Mouse (Mus musculus) heart, adult 9 months (tissue): ENCODE data around the gene H2-DMa.

Source experiments
- DNase-seq, 2 experiments: peaks; one replicate each; pipeline ENCODE4 v3.0.0; 2022; ENCODE audit warnings: low spot score in 2 of 2

H2-DMa gene

DNA sequence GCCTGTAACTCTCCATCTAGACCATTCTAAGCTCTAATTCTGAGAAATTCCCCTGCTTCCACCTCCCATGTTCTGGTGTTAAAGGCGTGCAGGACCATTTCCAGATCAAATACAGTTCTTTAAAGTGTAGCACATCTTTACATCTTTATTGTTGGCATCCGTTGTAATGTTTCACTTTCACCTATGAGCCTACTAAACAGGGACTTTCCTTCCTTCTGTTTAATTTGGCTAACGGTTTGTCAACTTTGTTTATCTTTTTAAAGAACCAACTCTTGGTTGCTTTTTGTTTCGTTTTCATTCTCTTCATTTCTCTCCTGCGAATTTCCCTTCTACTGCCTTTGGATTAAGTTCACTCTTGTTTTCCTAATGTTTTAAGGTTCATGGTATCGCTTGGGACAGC is 16.5 kb upstream of the H2-DMa start:
- DNase-seq: no peak

DNA sequence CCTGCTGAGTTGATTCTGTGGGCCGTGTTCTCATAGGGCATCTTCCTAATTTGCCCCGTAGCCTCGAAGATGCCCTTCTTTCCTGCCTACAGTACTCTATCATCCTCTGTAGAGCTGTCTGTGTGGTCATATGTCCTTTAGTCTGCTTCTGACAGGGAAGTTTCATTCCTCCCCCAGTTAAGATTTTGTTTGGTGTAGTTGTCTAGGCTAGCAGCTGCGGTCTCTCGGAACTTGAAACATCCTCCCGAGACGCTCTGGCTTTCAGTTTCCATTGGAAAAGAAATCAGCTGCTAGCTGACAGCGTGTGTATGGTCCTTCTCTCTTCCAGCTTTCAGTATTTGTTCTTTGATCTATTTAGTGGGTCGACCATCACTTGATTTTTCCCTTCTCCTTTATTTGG is 14.5 kb upstream of the H2-DMa start:
- no peak for DNase-seq

DNA sequence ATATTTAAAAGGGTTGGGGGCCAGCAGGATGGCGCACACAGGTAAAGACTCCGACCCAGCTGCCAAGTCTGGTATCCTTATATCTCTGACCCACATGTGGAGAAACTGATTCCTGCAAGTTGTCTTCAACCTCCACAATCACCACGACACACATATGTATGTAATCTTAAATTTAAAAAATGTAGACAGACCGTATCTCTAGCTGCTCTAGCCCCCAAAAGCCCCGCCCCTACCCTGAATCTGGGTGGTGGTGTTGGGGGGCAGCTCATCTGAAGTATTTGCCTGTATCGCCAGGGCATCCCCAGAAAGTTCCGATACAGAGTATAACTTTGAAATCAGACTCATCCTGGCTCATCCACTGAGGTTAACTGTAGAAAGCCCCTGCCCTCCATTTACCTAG is 12.8 kb upstream of the H2-DMa start:
- DNase-seq: no peak

DNA sequence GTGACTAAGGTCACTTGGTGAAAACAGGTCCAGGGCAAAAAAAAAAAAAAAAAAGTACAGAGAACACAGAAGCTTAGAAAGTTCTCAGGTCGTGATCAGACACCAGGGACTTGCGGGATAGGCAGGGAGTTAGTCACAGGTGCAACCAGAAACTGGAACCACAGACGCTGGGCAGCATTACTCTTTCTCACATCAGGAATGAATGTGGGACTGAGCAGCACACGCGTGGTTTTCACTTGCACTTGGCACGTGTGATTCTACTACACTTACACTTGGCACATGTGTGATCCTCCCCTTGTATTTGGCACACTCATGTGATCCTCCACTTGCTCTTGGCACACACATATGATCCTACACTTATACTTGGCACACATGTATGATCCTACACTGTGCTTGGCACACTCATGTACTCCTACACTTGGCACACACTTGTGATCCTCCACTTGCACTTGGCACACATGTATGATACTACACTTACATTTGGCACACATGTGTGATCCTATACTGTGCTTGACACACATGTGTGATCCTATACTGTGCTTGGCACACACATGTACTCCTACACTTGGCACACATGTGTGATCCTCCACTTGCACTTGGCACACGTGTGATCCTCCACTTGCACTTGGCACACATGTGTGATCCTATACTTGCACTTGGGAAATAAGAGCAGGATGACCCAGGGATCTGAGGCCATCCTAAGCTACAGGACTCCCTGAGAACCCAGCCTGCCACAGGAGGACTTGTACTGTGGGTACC is 12.1 kb upstream of the H2-DMa start:
- DNase-seq: no peak

DNA sequence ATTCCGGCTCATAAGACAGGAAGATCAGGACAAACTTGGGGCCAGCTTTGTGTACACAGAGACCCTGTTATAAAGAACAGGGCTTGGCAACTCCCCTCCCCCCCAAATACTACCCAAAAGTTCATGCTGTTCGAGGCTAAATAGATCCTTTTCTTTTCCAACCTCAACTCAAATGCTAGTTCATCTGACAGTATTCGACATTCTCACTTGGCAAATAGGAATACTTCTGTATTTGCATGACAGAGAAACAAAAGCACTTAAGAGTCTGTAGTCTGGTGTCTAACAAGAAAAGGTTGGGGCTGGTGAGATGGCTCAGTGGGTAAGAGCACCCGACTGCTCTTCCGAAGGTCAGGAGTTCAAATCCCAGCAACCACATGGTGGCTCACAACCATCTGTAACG is 10.9 kb upstream of the H2-DMa start:
- DNase-seq: no peak

DNA sequence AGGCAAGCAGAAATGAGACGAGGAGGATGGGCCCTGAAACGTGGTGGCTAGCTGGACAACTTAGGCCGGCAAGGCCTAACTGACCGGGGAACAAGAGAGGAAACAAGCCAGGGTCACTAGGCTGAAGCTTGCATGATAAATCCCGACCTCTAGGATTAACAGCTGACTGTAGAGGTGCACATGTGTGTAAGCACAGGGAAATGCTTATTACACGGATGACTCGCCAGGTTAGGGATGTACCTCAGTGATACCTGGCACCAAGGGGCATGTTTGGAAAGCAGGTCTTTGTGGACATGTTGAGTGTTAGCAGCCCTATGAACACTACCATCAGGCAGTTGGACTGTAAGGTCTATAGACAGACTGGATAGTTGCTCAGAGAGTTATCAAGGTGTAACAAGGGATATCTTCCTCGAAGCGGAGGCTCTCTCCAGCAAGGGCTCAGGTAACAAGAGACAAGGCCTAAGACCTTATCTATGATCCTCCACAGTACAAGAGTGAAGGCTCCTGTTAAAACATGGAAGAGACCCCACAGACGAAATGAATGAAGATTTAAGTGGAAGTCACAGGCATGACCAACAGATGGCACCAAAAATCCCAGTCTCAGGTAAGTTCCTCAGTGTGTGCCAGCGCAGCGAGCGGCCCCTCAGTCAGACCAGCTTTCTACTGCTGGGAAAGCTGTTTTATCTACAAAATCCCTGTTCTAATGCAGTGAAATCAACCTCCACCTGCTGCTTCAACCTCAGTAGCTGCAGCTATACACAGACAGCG is 10.1 kb upstream of the H2-DMa start:
- DNase-seq: no peak

DNA sequence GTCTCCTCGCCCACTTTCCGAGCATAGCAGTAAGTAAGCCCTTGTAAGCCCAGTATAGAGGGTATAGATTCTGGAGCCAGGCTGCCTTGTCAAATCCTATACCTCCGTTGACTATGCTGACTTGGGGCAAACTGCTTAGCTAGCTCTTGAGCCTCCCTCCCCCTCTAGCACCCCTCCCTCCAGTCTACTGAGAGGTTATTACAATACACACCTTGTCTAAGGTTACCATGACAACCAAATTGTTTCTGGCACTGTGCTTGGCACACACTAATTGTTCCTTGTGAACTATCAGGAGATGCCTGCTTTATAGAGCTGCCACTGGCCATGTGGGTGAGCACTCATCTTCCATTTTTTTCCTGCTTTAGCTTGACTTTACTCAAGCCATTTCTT is 9.5 kb upstream of the H2-DMa start:
- DNase-seq: no peak

DNA sequence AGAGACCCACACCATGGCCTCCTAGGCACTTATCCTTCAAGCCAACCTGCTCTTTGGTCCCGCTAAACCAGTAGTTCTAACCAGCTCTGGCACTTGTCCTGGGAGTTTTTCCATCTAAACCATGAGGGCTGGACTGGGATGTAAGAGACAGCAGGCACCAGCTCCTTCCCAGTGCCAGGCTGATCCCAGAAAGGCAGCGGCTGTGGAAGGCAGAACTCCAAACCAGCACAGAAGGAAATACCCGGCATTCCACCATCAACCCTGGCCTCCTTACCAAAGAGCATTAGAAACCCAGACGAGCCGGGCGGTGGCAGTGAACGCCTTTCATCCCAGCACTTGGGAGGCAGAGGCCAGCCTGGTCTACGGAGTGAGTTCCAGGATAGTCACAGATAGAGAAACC is 9.0 kb upstream of the H2-DMa start:
- DNase-seq: no peak

DNA sequence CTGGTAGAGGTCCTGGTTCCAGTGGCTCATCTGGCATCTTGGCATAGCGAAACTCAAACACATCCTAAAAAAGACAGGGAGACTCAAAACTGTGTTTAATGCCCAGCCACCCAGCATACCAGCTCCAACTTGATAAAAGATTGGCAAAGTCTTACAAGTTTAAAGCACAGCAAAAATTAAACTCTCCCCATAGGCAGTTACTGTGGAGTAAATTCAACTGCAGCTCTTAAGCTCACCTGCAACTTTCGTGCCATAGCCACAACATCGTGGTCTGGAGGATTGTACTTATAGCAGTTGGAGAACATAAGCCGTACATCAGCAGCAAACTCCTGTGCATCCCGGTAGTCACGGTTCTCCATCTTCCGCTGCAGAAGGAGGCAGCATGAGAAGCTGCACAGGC is 5.2 kb upstream of the H2-DMa start:
- no peak for DNase-seq

DNA sequence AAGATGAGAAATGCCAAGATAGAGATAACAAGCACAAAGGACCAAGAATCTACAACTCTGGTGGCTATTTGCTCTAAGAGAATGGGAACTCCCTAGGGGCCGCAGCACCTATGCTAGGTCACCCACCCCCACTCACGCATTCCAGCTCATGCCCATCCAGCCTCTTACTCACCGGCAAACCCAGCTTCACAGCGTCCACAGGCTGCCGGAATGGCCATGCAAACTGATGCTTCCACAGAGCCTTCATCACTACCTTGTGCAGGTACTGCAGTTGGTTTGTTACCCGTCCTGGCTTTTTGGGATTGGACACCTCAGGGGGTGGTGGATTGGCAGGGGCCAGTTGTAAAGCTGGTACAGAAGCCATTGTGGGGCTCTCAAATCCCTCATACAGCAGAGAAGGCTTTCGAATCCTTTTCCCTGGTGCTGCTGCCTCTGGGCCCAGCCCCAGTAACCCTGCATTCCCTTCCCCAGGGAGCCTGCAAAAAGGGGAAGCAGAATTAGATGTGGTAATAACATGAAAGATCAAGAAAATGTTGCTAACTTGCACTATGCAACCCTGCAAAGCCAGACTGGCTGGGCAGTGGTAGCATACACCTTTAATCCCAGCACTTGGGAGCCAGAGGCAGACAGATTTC is 2.5 kb upstream of the H2-DMa start:
- peak in 1 of 2 experiments; percentile 29 for DNase-seq

DNA sequence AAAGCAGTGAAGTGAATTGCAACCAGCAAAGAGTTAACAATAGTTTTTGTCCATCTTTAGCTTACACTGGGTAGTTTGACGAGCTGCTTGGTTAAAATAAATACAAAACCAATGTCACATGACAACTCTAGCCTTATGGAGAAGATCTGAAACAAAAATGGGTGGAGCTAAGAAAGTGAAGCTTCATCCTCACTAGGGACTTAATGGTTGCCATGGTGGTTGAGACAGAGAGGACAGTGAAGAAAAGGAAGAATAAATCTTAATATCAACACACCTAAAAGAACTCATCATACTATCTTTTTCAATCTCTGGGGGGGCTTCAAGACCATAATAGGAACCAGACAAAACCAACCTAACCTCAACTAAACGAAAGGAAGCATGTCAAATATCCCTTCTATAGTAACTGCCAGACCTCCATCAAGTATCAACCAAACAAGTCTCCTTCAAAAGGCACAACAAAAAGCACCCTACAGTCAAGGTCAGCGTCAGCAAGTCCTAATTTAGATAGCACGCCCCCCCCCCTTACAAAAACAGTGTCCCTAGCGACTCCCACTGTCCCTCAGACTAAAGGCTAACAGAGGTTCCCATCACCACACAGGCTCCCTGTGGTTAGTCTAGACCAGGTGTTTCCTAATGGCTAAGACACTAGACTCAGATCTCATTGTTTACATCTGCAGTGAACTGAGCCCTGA is 1.8 kb upstream of the H2-DMa start:
- no peak for DNase-seq

DNA sequence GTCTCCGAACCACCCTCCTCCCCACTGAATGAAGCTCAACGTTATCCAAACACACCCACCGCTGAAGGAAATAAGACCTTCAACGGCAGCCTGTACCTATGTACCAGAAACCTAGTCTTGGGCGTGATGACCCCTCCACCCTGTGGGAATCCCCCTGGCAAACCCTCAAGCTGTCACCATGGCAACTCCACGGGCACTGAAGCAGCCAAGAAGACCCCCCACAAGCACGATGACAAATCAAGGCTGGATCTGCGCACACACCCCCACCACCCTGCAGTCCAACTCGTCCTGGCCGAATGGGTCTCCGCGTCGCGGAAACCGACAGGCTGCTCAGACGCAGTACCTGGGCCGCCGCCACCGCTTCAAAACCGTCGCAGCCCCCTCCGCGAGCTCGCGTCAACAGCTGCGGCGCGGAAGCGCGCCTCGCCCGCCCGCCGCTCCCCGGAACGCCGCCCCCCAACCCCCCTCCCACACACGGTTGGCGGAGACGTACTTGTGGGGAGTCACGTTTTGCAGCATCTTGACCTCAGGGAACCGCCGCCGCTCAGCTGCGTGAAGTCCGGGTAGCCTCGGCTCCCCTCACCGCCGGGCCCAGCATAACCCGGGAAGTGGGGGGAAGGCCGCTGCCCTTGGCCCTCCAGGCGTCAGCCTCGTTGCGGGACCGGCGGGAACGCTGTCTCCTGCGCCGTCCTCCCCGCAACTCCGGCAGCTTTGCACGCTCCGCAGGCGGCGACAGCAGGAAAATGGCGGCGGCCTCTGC is 1.0 kb upstream of the H2-DMa start:
- DNase-seq: peak; percentile 43 to 46

DNA sequence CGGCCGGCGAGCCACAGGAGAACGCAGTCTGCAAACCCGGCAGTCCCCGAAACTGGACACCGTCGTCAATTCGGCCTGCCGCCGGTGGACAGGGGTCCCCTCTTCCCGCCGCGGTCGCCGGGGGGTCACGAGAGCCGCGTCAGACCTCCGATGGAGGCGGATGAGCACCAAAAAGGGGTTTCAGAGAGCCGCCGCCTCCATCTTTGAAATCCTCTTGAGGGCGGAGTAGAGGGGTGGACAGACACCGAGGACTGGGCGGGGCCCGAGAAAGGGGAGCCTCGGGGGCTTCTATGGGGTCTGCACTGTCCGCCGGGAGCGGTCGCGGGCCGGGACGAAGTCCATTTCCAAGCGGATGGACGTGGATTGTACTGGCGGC is 480 bp upstream of the H2-DMa start:
- DNase-seq: no peak

DNA sequence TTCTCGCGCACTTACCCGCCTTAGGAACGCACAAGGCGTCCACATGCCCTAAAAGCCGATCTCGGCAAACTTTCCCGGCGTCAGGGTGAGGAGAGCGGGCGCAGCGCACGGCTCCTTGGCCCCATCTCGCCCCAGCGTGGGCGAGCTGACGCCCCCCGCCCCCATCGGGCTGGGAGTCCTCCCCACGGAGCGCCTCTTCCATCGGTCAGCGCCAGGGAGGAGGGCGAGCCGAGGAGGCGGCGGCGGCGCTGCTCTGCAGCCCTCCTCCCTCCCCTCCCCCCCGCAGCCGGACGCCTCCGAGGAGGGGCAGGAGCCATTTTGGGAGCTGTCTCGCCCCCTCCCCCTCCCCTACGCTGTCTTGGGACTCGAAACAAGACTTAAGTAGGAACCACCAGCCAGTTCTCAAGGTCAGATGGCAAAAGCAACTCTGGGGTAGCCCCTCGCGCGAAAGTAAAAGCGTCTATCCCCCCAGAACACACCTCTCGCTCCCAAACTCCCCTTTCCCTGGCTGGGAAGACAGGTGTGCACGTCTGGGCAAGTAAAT is 911 bp downstream of the H2-DMa start:
- DNase-seq: peak; percentile 87 to 90

DNA sequence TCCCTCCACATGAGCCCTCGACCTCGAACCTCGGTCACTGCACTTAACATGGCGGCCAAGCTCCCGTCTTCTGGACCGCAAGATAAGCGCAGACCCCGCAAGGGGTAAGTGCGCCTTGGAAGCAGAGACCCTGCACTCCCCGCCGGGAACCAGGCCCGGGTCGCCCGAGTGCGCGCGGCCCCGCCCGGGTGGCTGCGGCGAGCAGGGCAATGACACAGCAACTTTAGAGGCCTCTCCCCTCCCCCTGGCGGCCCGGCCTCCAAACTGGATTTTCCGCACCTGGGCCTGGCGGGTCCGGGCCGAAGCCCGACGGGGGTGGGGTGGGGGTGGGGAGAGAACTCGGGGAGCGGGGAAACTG is 1.5 kb downstream of the H2-DMa start:
- peak; percentile 88 for DNase-seq

DNA sequence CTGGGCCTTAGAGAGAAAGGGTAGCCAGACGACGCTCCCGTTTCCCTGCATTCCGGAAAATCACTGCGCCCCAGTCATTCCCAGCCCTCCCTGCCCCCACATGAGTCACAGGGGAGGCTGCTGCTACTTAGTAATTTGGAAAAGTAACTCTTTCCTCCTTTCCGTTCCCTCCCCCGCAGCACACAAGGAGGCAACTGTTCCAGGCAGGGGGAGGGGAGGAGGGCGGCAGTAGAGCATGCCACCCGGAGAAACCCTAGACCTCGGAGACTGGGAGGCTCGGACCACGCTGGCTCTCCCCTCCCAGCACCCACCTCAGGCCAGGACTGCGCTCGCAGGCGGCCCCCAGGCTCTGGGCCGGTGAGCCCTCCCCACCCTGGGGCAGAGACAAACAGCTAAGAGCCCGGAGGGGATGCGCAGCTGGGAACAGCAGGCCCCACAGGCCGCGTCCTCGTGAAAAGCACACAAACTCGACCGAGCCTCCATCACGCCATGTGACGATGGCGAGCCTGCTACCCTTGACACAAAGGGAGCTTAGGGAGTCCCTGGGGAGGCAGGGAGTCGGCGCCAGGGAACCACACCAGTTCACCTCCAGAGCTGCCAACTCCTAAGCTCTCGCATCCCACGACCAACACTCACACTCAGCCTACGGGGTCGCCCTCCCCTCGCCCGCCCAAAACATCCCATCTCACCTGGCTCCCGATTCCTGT is 2.0 kb downstream of the H2-DMa start:
- DNase-seq: peak; percentile 93

DNA sequence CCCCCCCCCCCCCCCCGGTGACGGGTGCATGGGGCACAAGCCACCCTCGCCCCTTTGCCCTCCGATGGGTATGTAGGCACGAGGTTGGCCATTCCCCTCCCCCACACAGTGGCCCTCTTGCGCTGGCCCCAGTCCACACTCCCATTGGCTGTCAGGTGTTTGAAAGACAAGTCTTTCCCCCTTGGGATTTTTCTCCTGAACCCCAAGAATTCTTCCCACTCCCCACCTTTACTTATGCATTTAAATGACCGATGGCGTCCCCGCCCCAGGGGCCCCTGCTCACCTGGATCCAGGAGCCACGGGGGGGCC is 2.5 kb downstream of the H2-DMa start:
- DNase-seq: no peak

DNA sequence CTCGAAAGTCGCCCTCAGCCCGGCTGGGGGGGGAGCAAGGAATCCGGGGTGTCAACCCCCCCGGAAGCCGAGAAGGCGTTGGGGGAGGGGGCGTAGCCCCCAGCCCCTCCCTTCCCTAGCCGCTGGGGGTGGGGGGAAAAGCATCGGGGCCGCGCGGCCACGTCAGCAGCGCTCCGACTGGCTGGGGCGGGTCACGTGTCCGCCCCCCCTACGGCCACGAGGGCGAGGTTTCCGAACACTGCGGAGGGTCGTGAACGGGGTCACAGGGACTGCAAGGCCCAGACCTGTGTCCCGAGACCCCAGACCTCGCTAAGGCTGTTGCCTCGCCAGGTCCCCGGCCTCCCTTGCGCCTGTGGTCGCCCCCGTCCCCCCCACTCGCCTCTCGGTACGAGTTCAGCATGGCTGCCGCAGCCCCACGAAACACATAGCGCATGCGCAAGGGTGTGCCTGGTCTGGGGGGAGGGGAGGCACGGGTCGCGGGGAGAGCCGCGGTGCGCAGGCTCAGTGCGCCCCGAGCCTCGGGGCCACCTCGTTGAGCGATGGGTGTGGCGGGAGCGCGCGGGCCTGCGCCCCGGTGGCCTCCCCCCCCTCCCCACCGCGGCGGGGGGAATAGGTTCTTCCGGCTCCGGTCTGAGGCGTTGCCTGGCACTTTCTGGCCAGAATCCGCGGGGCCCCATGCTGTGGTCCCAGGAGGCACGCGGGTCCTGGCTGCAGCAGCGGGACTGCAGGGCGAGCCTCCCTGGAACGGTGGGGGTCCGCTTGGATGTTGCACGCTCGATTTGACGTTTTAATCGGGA is 3.0 kb downstream of the H2-DMa start, which contains the start of gene Brd2:
TSS of gene Brd2 (minus strand) at position 447 of the 797 bp plus-strand sequence.
- DNase-seq: peak; percentile 98

DNA sequence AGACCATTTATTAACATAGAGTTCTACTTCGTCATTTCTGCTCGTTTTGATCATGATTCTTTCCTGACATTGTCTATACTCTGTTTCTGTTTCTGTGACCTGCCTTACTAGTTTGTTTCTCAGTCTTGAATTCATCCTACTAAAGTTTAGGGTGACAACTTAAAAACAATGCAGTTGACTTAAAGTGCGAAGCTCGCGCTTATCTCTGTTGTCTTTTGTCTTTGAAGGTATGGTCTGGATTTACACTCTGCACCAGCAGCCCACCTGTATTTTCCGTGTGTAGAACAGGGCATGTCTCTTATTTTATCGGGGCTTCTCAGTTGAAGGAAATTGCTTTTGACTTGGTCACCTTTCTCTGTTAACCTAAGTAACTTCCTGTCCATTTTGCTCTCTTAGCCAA is 3.8 kb downstream of the H2-DMa start:
- no peak for DNase-seq

DNA sequence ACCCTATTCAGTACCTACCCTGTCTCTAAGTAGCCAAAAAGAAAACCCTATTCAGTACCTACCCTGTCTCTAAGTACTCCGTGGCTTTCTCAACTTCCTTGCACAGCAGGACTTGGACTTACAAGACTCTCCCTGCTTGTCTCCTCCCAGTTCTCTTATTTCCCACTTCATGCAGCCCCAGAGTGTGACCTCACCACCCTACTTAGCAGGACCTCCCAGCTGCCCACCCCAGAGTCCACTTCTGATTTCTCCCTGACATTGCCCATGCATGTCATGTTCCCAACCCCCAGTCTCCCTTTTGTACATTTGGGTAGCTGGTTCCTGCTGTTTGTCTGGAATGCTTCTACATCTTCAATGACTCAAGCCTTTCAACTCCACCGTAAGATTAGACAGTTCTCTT is 4.2 kb downstream of the H2-DMa start:
- DNase-seq: peak; percentile 52 to 67
